Mouse (Mus musculus) limb, embryonic 12.5 days (tissue): ENCODE measurements around the gene Usp21. TPM values are rescaled to one million over a fixed set of nuclear protein-coding genes. Genes with fewer than 3 reads are reported as not detected.

Experiments used
- ATAC-seq: fragments of 200-750 bp; cut with Nextera tagmentation; 2 replicates; pipeline ENCODE4 v1.8.0; 2017; ENCODE audit warnings: low read depth, moderate TSS enrichment; ENCODE audit not compliant: insufficient number of reproducible peaks, insufficient read depth, low FRiP score, low TSS enrichment
- H3K27ac ChIP-seq: fragments of 300-500 bp; sonication (generic); 2 replicates; pipeline ENCODE4 v1.5.1; 2016; ENCODE audit warnings: mild to moderate bottlenecking, moderate library complexity
- H3K27me3 ChIP-seq: fragments of 300-500 bp; sonication (generic); 2 replicates; pipeline ENCODE4 v1.6.1; 2016; ENCODE audit warnings: mild to moderate bottlenecking, moderate library complexity
- H3K36me3 ChIP-seq: fragments of 300-500 bp; sonication (generic); 2 replicates; pipeline ENCODE4 v1.6.1; 2016; ENCODE audit warnings: mild to moderate bottlenecking, moderate library complexity
- H3K4me1 ChIP-seq: fragments of 300-500 bp; sonication (generic); replicated peaks from 2 replicates; pipeline ENCODE4 v1.6.1; 2016
- H3K4me2 ChIP-seq: fragments of 300-500 bp; sonication (generic); 2 replicates; pipeline ENCODE4 v1.6.1; 2016; ENCODE audit warnings: mild to moderate bottlenecking, moderate library complexity
- H3K4me3 ChIP-seq: fragments of 300-500 bp; sonication (generic); replicated peaks from 2 replicates; pipeline ENCODE4 v1.5.1; 2016; ENCODE audit warnings: mild to moderate bottlenecking
- H3K9ac ChIP-seq: fragments of 300-500 bp; sonication (generic); replicated peaks from 2 replicates; pipeline ENCODE4 v1.6.1; 2016; ENCODE audit warnings: mild to moderate bottlenecking, moderate library complexity
- H3K9me3 ChIP-seq: fragments of 300-500 bp; sonication (generic); 2 replicates; pipeline ENCODE4 v1.6.1; 2016; ENCODE audit warnings: mild to moderate bottlenecking, moderate library complexity
- WGBS: fragments of 180-500 bp; shearing (Covaris S2); methylation state at CpG from one replicate; pipeline ENCODE4 v1.1.7; 2016; 5-methylcytosine and 5-hydroxymethylcytosine counted together
- polyA plus RNA-seq: library from polyadenylated mRNA; unstranded; fragments of >200 nt; fragmentation: Nextera tagmentation; extraction: Ambion mirVana; gene quantifications from 2 replicates; pipeline ENCODE4 v1.2.1, GENCODE M21; 2016

Usp21 gene
- polyA plus RNA-seq, 1 experiment from 2014 or later, result 134 TPM

- H3K9me3 ChIP-seq, result no peaks in the 10 kb centered on the region
These were observed 23.9 kb downstream of the Usp21 start for GRCm38 (mm10) chr1:171263666-171264461.

GRCm38 (mm10) chr1:171263185-171263611 is 24.6 kb downstream of the Usp21 start:
- Histone ChIP-seq H3K27ac (peak overlapping the region; percentile 66), H3K4me1 (peaks cover 11% of the 10 kb centered on the region), H3K27me3 (no peaks in the 10 kb centered on the region; the same call in 1 of the 2 replicates), H3K9ac (no peak overlapping the region), H3K9me3 (no peaks in the 10 kb centered on the region), H3K4me3 (peak overlapping the region; percentile 11; the same call in 1 of the 2 replicates), H3K4me2 (peak overlapping the region; percentile 48), H3K36me3 (peaks cover 8% of the 10 kb centered on the region)
- WGBS, result 12% methylated on average over 2 of the region's 2 CpGs
- no peak for ATAC-seq

More at GRCm38 (mm10) chr1:171263666-171264461, 23.9 kb downstream of the Usp21 start:
- H3K4me1 ChIP-seq, result peaks cover 11% of the 10 kb centered on the region
- WGBS, result 74% methylated on average over 3 of the region's 3 CpGs
- H3K36me3 ChIP-seq, result peaks cover 4% of the 10 kb centered on the region
- no peak overlapping the region for H3K9ac ChIP-seq
- peak overlapping the region; percentile 48; the same call in 1 of the 2 replicates for H3K4me2 ChIP-seq
- no peak overlapping the region for H3K4me3 ChIP-seq
- peak overlapping the region; percentile 66; the same call in 1 of the 2 replicates for H3K27ac ChIP-seq
- no peak for ATAC-seq
- no peaks in the 10 kb centered on the region; the same call in 1 of the 2 replicates for H3K27me3 ChIP-seq

GRCm38 (mm10) chr1:171262594-171263130 is 25.1 kb downstream of the Usp21 start:
- ATAC-seq, result peak; percentile 53; the same call in 1 of the 2 replicates

GRCm38 (mm10) chr1:171260316-171260715 is 27.5 kb downstream of the Usp21 start:
- Histone ChIP-seq H3K27me3 (no peaks in the 10 kb centered on the region), H3K4me3 (no peak overlapping the region), H3K4me1 (peaks cover 11% of the 10 kb centered on the region), H3K27ac (no peak overlapping the region), H3K9me3 (no peaks in the 10 kb centered on the region), H3K9ac (no peak overlapping the region), H3K36me3 (peaks cover 31% of the 10 kb centered on the region), H3K4me2 (no peak overlapping the region)
- ATAC-seq, result no peak
- WGBS, result 83% methylated on average over 3 of the region's 3 CpGs

More at GRCm38 (mm10) chr1:171262594-171263130, 25.1 kb downstream of the Usp21 start:
- peak overlapping the region; percentile 37; the same call in 1 of the 2 replicates for H3K9ac ChIP-seq
- 8% methylated on average over 8 of the region's 8 CpGs for WGBS
- no peaks in the 10 kb centered on the region; the same call in 1 of the 2 replicates for H3K27me3 ChIP-seq
- peaks cover 13% of the 10 kb centered on the region for H3K36me3 ChIP-seq
- peak overlapping the region; percentile 48 for H3K4me2 ChIP-seq
- H3K9me3 ChIP-seq, result no peaks in the 10 kb centered on the region
- H3K4me3 ChIP-seq, result peak overlapping the region; percentile 11; the same call in 1 of the 2 replicates
- peaks cover 11% of the 10 kb centered on the region for H3K4me1 ChIP-seq
- peak overlapping the region; percentile 66 for H3K27ac ChIP-seq

GRCm38 (mm10) chr1:171258921-171259320 is 28.9 kb downstream of the Usp21 start:
- no peak for ATAC-seq
- WGBS, result 78% methylated on average over 17 of the region's 17 CpGs
- peaks cover 38% of the 10 kb centered on the region for H3K36me3 ChIP-seq

GRCm38 (mm10) chr1:171257781-171258180 is 30.0 kb downstream of the Usp21 start:
- no peak for ATAC-seq
- Histone ChIP-seq H3K9me3 (no peaks in the 10 kb centered on the region), H3K4me3 (no peak overlapping the region), H3K4me2 (no peak overlapping the region), H3K9ac (no peak overlapping the region), H3K27me3 (no peaks in the 10 kb centered on the region), H3K27ac (no peak overlapping the region), H3K36me3 (peaks cover 46% of the 10 kb centered on the region), H3K4me1 (peaks cover 11% of the 10 kb centered on the region)
- WGBS, result 87% methylated on average over 9 of the region's 9 CpGs

More at GRCm38 (mm10) chr1:171258921-171259320, 28.9 kb downstream of the Usp21 start:
- Histone ChIP-seq H3K9me3 (no peaks in the 10 kb centered on the region), H3K27me3 (no peaks in the 10 kb centered on the region), H3K9ac (no peak overlapping the region), H3K4me3 (no peak overlapping the region), H3K4me2 (no peak overlapping the region), H3K4me1 (peaks cover 11% of the 10 kb centered on the region), H3K27ac (no peak overlapping the region)

- H3K4me2 ChIP-seq, result no peak overlapping the region
- no peak overlapping the region; the same call in 1 of the 2 replicates for H3K9ac ChIP-seq
- H3K4me1 ChIP-seq, result peaks cover 13% of the 10 kb centered on the region
- H3K27ac ChIP-seq, result no peak overlapping the region
- H3K36me3 ChIP-seq, result peaks cover 46% of the 10 kb centered on the region
- no peaks in the 10 kb centered on the region for H3K9me3 ChIP-seq
- ATAC-seq, result no peak
- no peak overlapping the region for H3K4me3 ChIP-seq
- WGBS, result 68% methylated on average over 15 of the region's 15 CpGs
- no peaks in the 10 kb centered on the region for H3K27me3 ChIP-seq
These were observed 30.7 kb downstream of the Usp21 start for GRCm38 (mm10) chr1:171256937-171257548.

GRCm38 (mm10) chr1:171256095-171256818 is 31.5 kb downstream of the Usp21 start:
- H3K9me3 ChIP-seq, result no peaks in the 10 kb centered on the region
- no peaks in the 10 kb centered on the region for H3K27me3 ChIP-seq
- H3K4me3 ChIP-seq, result no peak overlapping the region
- 90% methylated on average over 24 of the region's 24 CpGs for WGBS
- peaks cover 46% of the 10 kb centered on the region for H3K36me3 ChIP-seq
- ATAC-seq, result no peak
- H3K27ac ChIP-seq, result no peak overlapping the region
- peaks cover 20% of the 10 kb centered on the region for H3K4me1 ChIP-seq
- no peak overlapping the region; the same call in 1 of the 2 replicates for H3K9ac ChIP-seq
- H3K4me2 ChIP-seq, result no peak overlapping the region

GRCm38 (mm10) chr1:171252415-171252814 is 35.4 kb downstream of the Usp21 start:
- Histone ChIP-seq H3K4me1 (peaks cover 48% of the 10 kb centered on the region), H3K27me3 (no peaks in the 10 kb centered on the region), H3K4me3 (peak overlapping the region; percentile 38), H3K4me2 (peak overlapping the region; percentile 67), H3K36me3 (peaks cover 32% of the 10 kb centered on the region), H3K9ac (peak overlapping the region; percentile 57), H3K27ac (peak overlapping the region; percentile 96), H3K9me3 (no peaks in the 10 kb centered on the region)
- 49% methylated on average over 17 of the region's 17 CpGs for WGBS
- ATAC-seq, result no peak

- Histone ChIP-seq H3K4me2 (peak overlapping the region; percentile 67), H3K27me3 (no peaks in the 10 kb centered on the region), H3K9me3 (no peaks in the 10 kb centered on the region), H3K27ac (peak overlapping the region; percentile 96), H3K9ac (peak overlapping the region; percentile 57), H3K4me3 (peak overlapping the region; percentile 38), H3K36me3 (peaks cover 28% of the 10 kb centered on the region), H3K4me1 (peaks cover 50% of the 10 kb centered on the region)
- peak; percentile 46; the same call in 1 of the 2 replicates for ATAC-seq
- WGBS, result 2% methylated on average over 13 of the region's 13 CpGs
These were observed 36.0 kb downstream of the Usp21 start for GRCm38 (mm10) chr1:171251594-171252324.
